Mouse (Mus musculus) gastrocnemius, adult 18-20 months (tissue): ENCODE measurements at regions not wholly inside any gene's neighbourhood (a gene's known extent, or its start where the extent isn't known, plus 50 kb on each side); places are given as distances from the start of the nearest gene placed in this dataset.

Experiments
- DNase-seq: peaks from one replicate; pipeline ENCODE4 v3.0.0; 2021; ENCODE audit warnings: low spot score

GRCm38 (mm10) chr3:41307400-41308028 is 224.7 kb upstream of the Pgrmc2 start:
- DNase-seq, result no peak

- DNase-seq, result no peak
Measured at GRCm38 (mm10) chr3:41302805-41303204, 220.0 kb upstream of the Pgrmc2 start.

- no peak for DNase-seq
Measured at GRCm38 (mm10) chr3:41298776-41299175, 215.9 kb upstream of the Pgrmc2 start.

GRCm38 (mm10) chr3:41296152-41296809 is 213.4 kb upstream of the Pgrmc2 start:
- DNase-seq, result peak; percentile 8

- DNase-seq, result peak; percentile 60
Measured at GRCm38 (mm10) chr3:41295150-41295549, 212.3 kb upstream of the Pgrmc2 start.

- DNase-seq, result no peak
Measured at GRCm38 (mm10) chr3:41290535-41291307, 207.9 kb upstream of the Pgrmc2 start.

- DNase-seq, result no peak
Measured at GRCm38 (mm10) chr3:41288735-41289134, 205.9 kb upstream of the Pgrmc2 start.

GRCm38 (mm10) chr3:41288066-41288465 is 205.2 kb upstream of the Pgrmc2 start:
- no peak for DNase-seq

- peak; percentile 53 for DNase-seq
Measured at GRCm38 (mm10) chr3:41285336-41285735, 202.5 kb upstream of the Pgrmc2 start.

- peak; percentile 78 for DNase-seq
Measured at GRCm38 (mm10) chr3:41284897-41285296, 202.1 kb upstream of the Pgrmc2 start.

GRCm38 (mm10) chr3:41282431-41283037 is 199.7 kb upstream of the Pgrmc2 start:
- no peak for DNase-seq

- DNase-seq, result no peak
Measured at GRCm38 (mm10) chr3:41276096-41276495, 193.2 kb upstream of the Pgrmc2 start.

GRCm38 (mm10) chr3:41268516-41268915 is 185.7 kb upstream of the Pgrmc2 start:
- DNase-seq, result no peak

- no peak for DNase-seq
Measured at GRCm38 (mm10) chr3:41266216-41266615, 183.4 kb upstream of the Pgrmc2 start.

GRCm38 (mm10) chr3:41265399-41265798 is 182.6 kb upstream of the Pgrmc2 start:
- DNase-seq, result no peak

GRCm38 (mm10) chr3:41258291-41258690 is 175.4 kb upstream of the Pgrmc2 start:
- DNase-seq, result peak; percentile 58

GRCm38 (mm10) chr3:41244960-41245359 is 162.1 kb upstream of the Pgrmc2 start:
- no peak for DNase-seq

- no peak for DNase-seq
Measured at GRCm38 (mm10) chr3:41241856-41242552, 159.2 kb upstream of the Pgrmc2 start.

GRCm38 (mm10) chr3:41239801-41240200 is 157.0 kb upstream of the Pgrmc2 start:
- no peak for DNase-seq

- no peak for DNase-seq
Measured at GRCm38 (mm10) chr3:41239246-41239645, 156.4 kb upstream of the Pgrmc2 start.

- DNase-seq, result no peak
Measured at GRCm38 (mm10) chr3:41238046-41238445, 155.2 kb upstream of the Pgrmc2 start.
